Mouse (Mus musculus): ENCODE data around the gene Chd4.
A peak's percentile ranks its signal among the peaks of the same experiment; 100 is the strongest.

The Chd4 gene

DNA sequence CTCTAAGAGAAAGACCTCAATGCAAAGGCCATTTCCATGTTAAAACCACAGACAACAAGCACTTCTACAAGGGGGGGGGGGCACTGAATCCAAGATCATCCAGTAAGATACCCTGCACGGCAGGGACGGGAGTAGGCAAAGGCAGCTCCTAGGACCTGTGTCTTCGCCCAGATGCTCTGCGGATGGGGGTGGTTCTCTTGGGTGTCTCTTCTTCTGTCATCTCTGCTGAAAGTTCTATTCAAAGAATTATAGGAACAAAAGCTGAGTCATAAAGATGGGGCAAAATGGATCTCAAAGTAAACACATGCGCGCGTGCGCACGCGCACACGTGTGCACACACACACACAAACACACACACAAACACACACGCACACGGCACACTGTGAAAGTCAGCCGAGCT lies 72.3 kb downstream of the Chd4 start:
- Histone ChIP-seq H3K4me1 (replicated peaks; ENCODE audit: low read depth, low read length) (peaks cover 60% of the 10 kb centered on the region), H3K4me3 (replicated peaks; ENCODE audit: low read length) (peak overlapping the region; percentile 98), H3K27me3 (ENCODE audit: insufficient read depth, low read length) (no peaks in the 10 kb centered on the region), H3K36me3 (ENCODE audit: insufficient read depth, low read length) (peaks cover 83% of the 10 kb centered on the region), H3K9me3 (ENCODE audit: low read length) (no peaks in the 10 kb centered on the region)
- TF ChIP-seq NANOG (IDR thresholded peaks at IDR 0.05; ENCODE audit: borderline replicate concordance, low read length): no peak
- TF ChIP-seq CTCF (conservative IDR thresholded peaks at IDR 0.05; ENCODE audit: low read length): no peak
- TF ChIP-seq POU5F1 (IDR thresholded peaks at IDR 0.05; ENCODE audit: borderline replicate concordance, low read length): no peak

GRCm38 (mm10) chr6:125170194-125170593 lies 74.4 kb downstream of the Chd4 start:
- TF ChIP-seq POU5F1 (IDR thresholded peaks at IDR 0.05; ENCODE audit: borderline replicate concordance, low read length): no peak
- TF ChIP-seq CTCF (conservative IDR thresholded peaks at IDR 0.05; ENCODE audit: low read length): no peak
- TF ChIP-seq NANOG (IDR thresholded peaks at IDR 0.05; ENCODE audit: borderline replicate concordance, low read length): no peak
- peaks cover 83% of the 10 kb centered on the region for H3K36me3 ChIP-seq (ENCODE audit: insufficient read depth, low read length)
- H3K9me3 ChIP-seq (ENCODE audit: low read length): no peaks in the 10 kb centered on the region

DNA sequence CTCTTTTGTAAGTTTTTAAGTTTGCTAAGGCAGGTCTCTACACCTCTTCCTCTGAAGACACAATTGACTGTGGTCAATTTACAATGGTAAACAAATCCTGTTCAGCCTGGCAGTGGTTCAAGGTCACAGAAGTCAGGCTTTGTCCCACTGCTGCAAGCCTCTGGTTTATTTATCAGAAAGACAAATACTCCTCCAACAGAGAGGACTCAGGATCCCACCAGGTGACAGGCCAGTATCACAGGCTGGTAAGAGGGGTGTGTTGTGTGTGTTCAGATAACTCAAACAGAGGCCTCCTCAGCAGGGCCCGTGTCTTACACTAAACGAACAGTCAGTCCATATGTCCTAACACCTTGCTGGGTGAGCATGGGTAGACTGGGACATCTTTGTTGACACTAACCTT lies 76.7 kb downstream of the Chd4 start:
- H3K4me3 ChIP-seq (replicated peaks; ENCODE audit: low read length): peak overlapping the region; percentile 56; the same call in 1 of the 2 replicates
- TF ChIP-seq CTCF (conservative IDR thresholded peaks at IDR 0.05; ENCODE audit: low read length): no peak
- no peak for TF ChIP-seq NANOG (IDR thresholded peaks at IDR 0.05; ENCODE audit: borderline replicate concordance, low read length)
- no peak for TF ChIP-seq POU5F1 (IDR thresholded peaks at IDR 0.05; ENCODE audit: borderline replicate concordance, low read length)
- H3K36me3 ChIP-seq (ENCODE audit: insufficient read depth, low read length): peaks cover 100% of the 10 kb centered on the region
- no peaks in the 10 kb centered on the region for H3K9me3 ChIP-seq (ENCODE audit: low read length)
- H3K27me3 ChIP-seq (ENCODE audit: insufficient read depth, low read length): no peaks in the 10 kb centered on the region
- peaks cover 98% of the 10 kb centered on the region for H3K4me1 ChIP-seq (replicated peaks; ENCODE audit: low read depth, low read length)

More at GRCm38 (mm10) chr6:125170194-125170593, 74.4 kb downstream of the Chd4 start:
- Histone ChIP-seq H3K4me1 (replicated peaks; ENCODE audit: low read depth, low read length) (peaks cover 80% of the 10 kb centered on the region), H3K4me3 (replicated peaks; ENCODE audit: low read length) (0 out of 2 replicates have a peak overlapping the region, but pooled peaks have one; percentile 56), H3K27me3 (ENCODE audit: insufficient read depth, low read length) (no peaks in the 10 kb centered on the region)

DNA sequence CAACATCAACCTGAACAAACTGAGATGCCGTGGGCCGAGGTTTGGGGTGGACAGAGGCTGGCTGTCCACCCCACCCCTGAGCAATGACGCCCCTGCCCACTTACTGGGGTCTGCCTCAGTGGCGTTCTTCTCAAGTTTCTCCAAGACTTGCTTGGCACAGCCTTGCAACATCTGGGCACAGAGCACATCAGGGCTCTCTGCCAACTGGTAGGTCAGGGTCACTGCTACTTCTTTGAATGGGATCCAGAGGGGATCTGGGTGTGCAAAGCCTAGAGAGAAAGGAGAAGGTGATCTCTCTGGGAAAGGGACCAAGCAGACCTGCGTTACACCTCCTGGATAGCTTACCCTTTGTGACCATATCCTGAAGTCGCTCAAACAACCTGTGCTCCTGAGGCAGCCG lies 77.5 kb downstream of the Chd4 start:
- Histone ChIP-seq H3K4me1 (replicated peaks; ENCODE audit: low read depth, low read length) (peaks cover 91% of the 10 kb centered on the region), H3K9me3 (ENCODE audit: low read length) (no peaks in the 10 kb centered on the region), H3K27me3 (ENCODE audit: insufficient read depth, low read length) (no peaks in the 10 kb centered on the region), H3K4me3 (replicated peaks; ENCODE audit: low read length) (peak overlapping the region; percentile 56), H3K36me3 (ENCODE audit: insufficient read depth, low read length) (peaks cover 100% of the 10 kb centered on the region)
- TF ChIP-seq POU5F1 (IDR thresholded peaks at IDR 0.05; ENCODE audit: borderline replicate concordance, low read length): no peak
- TF ChIP-seq NANOG (IDR thresholded peaks at IDR 0.05; ENCODE audit: borderline replicate concordance, low read length): no peak
- no peak for TF ChIP-seq CTCF (conservative IDR thresholded peaks at IDR 0.05; ENCODE audit: low read length)

GRCm38 (mm10) chr6:125175469-125175868 lies 79.7 kb downstream of the Chd4 start:
- no peaks in the 10 kb centered on the region for H3K9me3 ChIP-seq (ENCODE audit: low read length)

DNA sequence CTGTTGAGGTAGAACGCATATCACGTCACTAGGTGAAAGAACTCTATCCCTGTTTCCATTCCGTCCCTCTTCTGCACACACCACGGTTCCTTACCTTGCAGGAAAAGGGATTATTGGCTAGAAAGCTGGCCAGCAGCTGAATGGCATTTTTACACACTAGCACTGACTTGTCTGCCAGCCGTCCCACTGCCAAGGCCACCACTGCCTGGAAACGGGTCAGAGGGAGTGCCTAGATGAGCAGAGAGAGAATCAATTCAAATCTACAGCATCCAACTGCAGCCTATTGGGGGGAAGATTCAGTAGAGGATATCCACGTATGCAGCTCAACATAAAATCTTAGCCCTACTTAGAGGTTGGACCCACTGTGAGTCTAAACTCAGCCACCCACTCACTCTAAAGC lies 83.8 kb downstream of the Chd4 start:
- no peaks in the 10 kb centered on the region for H3K9me3 ChIP-seq (ENCODE audit: low read length)
- H3K4me3 ChIP-seq (replicated peaks; ENCODE audit: low read length): no peak overlapping the region

More at GRCm38 (mm10) chr6:125175469-125175868, 79.7 kb downstream of the Chd4 start:
- H3K4me3 ChIP-seq (replicated peaks; ENCODE audit: low read length): no peak overlapping the region
- H3K27me3 ChIP-seq (ENCODE audit: insufficient read depth, low read length): no peaks in the 10 kb centered on the region
- peaks cover 100% of the 10 kb centered on the region for H3K36me3 ChIP-seq (ENCODE audit: insufficient read depth, low read length)
- TF ChIP-seq CTCF (conservative IDR thresholded peaks at IDR 0.05; ENCODE audit: low read length) (no peak), NANOG (IDR thresholded peaks at IDR 0.05; ENCODE audit: borderline replicate concordance, low read length) (no peak), POU5F1 (IDR thresholded peaks at IDR 0.05; ENCODE audit: borderline replicate concordance, low read length) (no peak)
- H3K4me1 ChIP-seq (replicated peaks; ENCODE audit: low read depth, low read length): peaks cover 69% of the 10 kb centered on the region

More for the DNA sequence above, 83.8 kb downstream of the Chd4 start:
- no peak for TF ChIP-seq CTCF (conservative IDR thresholded peaks at IDR 0.05; ENCODE audit: low read length)
- no peak for TF ChIP-seq NANOG (IDR thresholded peaks at IDR 0.05; ENCODE audit: borderline replicate concordance, low read length)
- Histone ChIP-seq H3K36me3 (ENCODE audit: insufficient read depth, low read length) (peaks cover 99% of the 10 kb centered on the region), H3K4me1 (replicated peaks; ENCODE audit: low read depth, low read length) (peaks cover 37% of the 10 kb centered on the region), H3K27me3 (ENCODE audit: insufficient read depth, low read length) (no peaks in the 10 kb centered on the region)
